ENCODE assay signal across 12 mouse cellular contexts in the genomic region with DNA sequence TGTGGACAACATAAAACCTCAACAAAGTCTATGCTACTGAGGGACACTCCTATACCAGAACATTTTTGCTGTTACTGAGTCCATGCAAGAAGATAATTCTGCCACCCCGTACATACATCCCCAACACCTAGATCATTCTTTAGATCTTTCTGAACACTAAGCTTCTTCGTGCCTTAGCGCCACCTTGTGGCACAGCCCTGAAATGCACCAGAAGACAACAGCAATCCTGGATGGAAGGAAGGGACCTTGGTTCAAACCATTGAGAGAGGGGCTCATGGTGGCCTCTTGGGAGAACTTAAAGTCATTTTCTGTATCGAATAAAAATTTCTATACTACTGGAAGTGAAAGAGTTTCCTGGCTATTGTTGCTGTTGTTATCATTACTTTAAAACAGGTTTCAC. TPM values are rescaled to one million over a fixed set of nuclear protein-coding genes. Genes with fewer than 3 reads are reported as not detected.
A peak's percentile ranks its signal among the peaks of the same experiment; 100 is the strongest.
DNase-seq lines count a peak whose midpoint lies in the region; ATAC-seq and TF ChIP-seq lines count a peak whose summit lies in the region.
"Not testable (repeated sequence)": the region's sequence is repeated elsewhere in the genome, so short reads cannot be mapped to it uniquely, and the experiment has no call there.
"Had no signal": no experiment of that assay in that cellular context is flagged by ENCODE, and none has a peak within 500 bp of the region (broad histone marks: within the 10 kb centered on the region; RNA-seq: fewer than 3 reads in every experiment).

No protein-coding gene starts in this region.

- H3K36me3 ChIP-seq in intestine, postnatal 0 days (ENCODE audit: control insufficient read depth, insufficient read depth): not testable (repeated sequence)

- not testable (repeated sequence) for H3K27ac ChIP-seq in intestine, postnatal 0 days (ENCODE audit: low read depth, low read length)

- DNase-seq in NIH3T3 (ENCODE audit: low read depth): peak; percentile 1
- peak; percentile 29 to 51 for DNase-seq in cerebellum, adult 18-20 months
- peak; percentile 5 for DNase-seq in gastrocnemius, adult 18-20 months (ENCODE audit: low spot score)
- peak; percentile 19 to 60 for DNase-seq in layer of hippocampus, postnatal 25 days (ENCODE audit: extremely low spot score in 1 of 2, low spot score in 1 of 2)
- peak; percentile 66 for DNase-seq in lung, postnatal 36 days
- DNase-seq in spleen, adult 12 weeks (ENCODE audit: low spot score): peak; percentile 31
- DNase-seq in urinary bladder, postnatal 36 days (ENCODE audit: low spot score in 2 of 2): peak; percentile 14 to 19

- not testable (repeated sequence) for H3K27me3 ChIP-seq in intestine, postnatal 0 days (replicated peaks; ENCODE audit: control insufficient read depth, insufficient read depth, low read length)

- 18% methylated on average over 3 of the region's 4 CpGs for WGBS in intestine, postnatal 0 days

- not testable (repeated sequence) for H3K4me3 ChIP-seq in intestine, postnatal 0 days (ENCODE audit: low read depth, low read length)

- not testable (repeated sequence) for ATAC-seq in intestine, postnatal 0 days

- peak; percentile 50 for TF ChIP-seq CTCF in intestine, postnatal 0 days (IDR thresholded peaks at IDR 0.05; ENCODE audit: low read depth)

- not testable (repeated sequence) for H3K4me2 ChIP-seq in intestine, postnatal 0 days (replicated peaks; ENCODE audit: low read depth)

- not testable (repeated sequence) for H3K9me3 ChIP-seq in intestine, postnatal 0 days (ENCODE audit: control insufficient read depth)

- not testable (repeated sequence) for H3K4me1 ChIP-seq in intestine, postnatal 0 days (replicated peaks; ENCODE audit: control insufficient read depth, insufficient read depth, low read length)

- not testable (repeated sequence) for H3K9ac ChIP-seq in intestine, postnatal 0 days (ENCODE audit: low read depth, low read length)

RNA-seq across cellular contexts. Expression of gene Nxf7, which starts 37.6 kb away (rescaled TPM):
- total RNA-seq in gastrocnemius, adult 18-20 months (2021): not detected
- 0.80 and 0.90 TPM in 2 replicates for polyA plus RNA-seq in intestine, postnatal 0 days (2015; fragmentation: Nextera tagmentation; extraction: Ambion mirVana)
- total RNA-seq in layer of hippocampus, postnatal 25 days (2021): not detected
- total RNA-seq: neutrophil, adult 5-6 weeks had no signal
- polyA plus RNA-seq: kidney, embryonic 16.5 days; midbrain, embryonic 12.5 days; stomach, embryonic 16.5 days had no signal

Comparison
In these comparisons a context has a peak if more than half of its experiments do, and no peak if none do; other contexts are left out.
1. DNase-seq: peak in every context shown above with its lines; median percentile 66 in lung, postnatal 36 days; 40 in cerebellum, adult 18-20 months; 40 in layer of hippocampus, postnatal 25 days; 31 in spleen, adult 12 weeks; 16 in urinary bladder, postnatal 36 days; 5 in gastrocnemius, adult 18-20 months; 1 in NIH3T3.